Mouse (Mus musculus) heart, adult 2 months (tissue): ENCODE measurements around the gene Mtmr11. TPM values are rescaled to one million over a fixed set of nuclear protein-coding genes. Genes with fewer than 3 reads are reported as not detected.
A peak's percentile ranks its signal among the peaks of the same experiment; 100 is the strongest.

Experiments
- DNase-seq, 2 experiments: peaks; one replicate each; pipeline ENCODE4 v3.0.0; 2021
- H3K27ac ChIP-seq: fragments of 200-600 bp; 2 replicates; pipeline ENCODE4 v1.8.1; 2022
- H3K27me3 ChIP-seq: fragments of 200-500 bp; 2 replicates; pipeline ENCODE4 v1.6.1; 2012; ENCODE audit warnings: mild to moderate bottlenecking, low read length, inconsistent platforms, mixed read lengths; ENCODE audit not compliant: control insufficient read depth, insufficient read depth
- H3K36me3 ChIP-seq: fragments of 200-500 bp; 2 replicates; pipeline ENCODE4 v1.6.1; 2012; ENCODE audit warnings: low read length, inconsistent platforms; ENCODE audit not compliant: control insufficient read depth, insufficient read depth
- H3K4me1 ChIP-seq: fragments of 200-500 bp; 2 replicates; pipeline ENCODE4 v1.6.1; 2011; ENCODE audit warnings: low read length; ENCODE audit not compliant: control insufficient read depth, insufficient read depth
- H3K4me3 ChIP-seq: fragments of 200-600 bp; 2 replicates; pipeline ENCODE4 v1.8.1; 2022
- H3K79me2 ChIP-seq: fragments of 200-500 bp; replicated peaks from 2 replicates; pipeline ENCODE4 v1.6.1; 2012; ENCODE audit warnings: mild to moderate bottlenecking, inconsistent platforms, low read length, moderate library complexity, mixed read lengths; ENCODE audit not compliant: control insufficient read depth, insufficient read depth
- H3K9ac ChIP-seq: fragments of 200-500 bp; 2 replicates; pipeline ENCODE4 v1.6.1; 2012; ENCODE audit warnings: low read depth, mild to moderate bottlenecking, control low read depth, inconsistent platforms, low read length, mixed read lengths
- CTCF ChIP-seq: fragments of 200-600 bp; IDR thresholded peaks from 2 replicates; pipeline ENCODE4 v1.8.1; 2022; ENCODE audit warnings: antibody characterized with exemption, mild to moderate bottlenecking, moderate library complexity
- EP300 ChIP-seq: fragments of 200-500 bp; IDR thresholded peaks from 2 replicates; pipeline ENCODE4 v1.6.1; 2011; ENCODE audit warnings: low read depth, low read length, control low read depth; ENCODE audit not compliant: insufficient read depth
- POLR2A ChIP-seq: fragments of 200-500 bp; IDR thresholded peaks from 2 replicates; pipeline ENCODE4 v1.6.1; 2011; ENCODE audit warnings: mild to moderate bottlenecking, low read depth, low read length, control low read depth; ENCODE audit not compliant: insufficient read depth
- WGBS: fragments of 180-500 bp; shearing (Covaris S2); methylation state at CpG from one replicate; pipeline ENCODE4 v1.1.7; 2018; 5-methylcytosine and 5-hydroxymethylcytosine counted together
- intact Hi-C: fragments of 180-260 bp; cut with DNase I; formaldehyde crosslinking; loops from one replicate; pipeline ENCODE4 v1.15.1; 2025
- polyA plus RNA-seq: library from polyadenylated mRNA; depleted of rRNA; stranded (reverse); fragments of >200 nt; gene quantifications from 2 replicates; pipeline ENCODE4 v1.2.3, GENCODE M21; 2012
- total RNA-seq, 2 experiments: library from RNA; stranded (reverse); gene quantifications; 2 replicates each; pipeline ENCODE4 v1.2.3; 2021

The Mtmr11 gene
- total and polyA plus RNA-seq, 3 experiments = 2.1 to 5.5 (median 3.5) TPM

GRCm38 (mm10) chr3:96155501-96155900 lies 6.3 kb upstream of the Mtmr11 start:
- H3K27ac ChIP-seq = no peak overlapping the region
- peaks cover 5% of the 10 kb centered on the region for H3K36me3 ChIP-seq
- no peak overlapping the region for H3K4me3 ChIP-seq
- 83% methylated on average over 8 of the region's 8 CpGs for whole genome bisulfite sequencing
- no peak overlapping the region for H3K9ac ChIP-seq
- no peaks in the 10 kb centered on the region for H3K27me3 ChIP-seq
- DNase-seq = no peak
- intact Hi-C loops = no loop called here
- H3K79me2 ChIP-seq = no peaks in the 10 kb centered on the region
- TF ChIP-seq EP300 (no peak), CTCF (no peak)
- H3K4me1 ChIP-seq = peaks cover 8% of the 10 kb centered on the region

GRCm38 (mm10) chr3:96159820-96160219 lies 2.0 kb upstream of the Mtmr11 start:
- Histone ChIP-seq H3K27me3 (no peaks in the 10 kb centered on the region), H3K79me2 (no peaks in the 10 kb centered on the region), H3K36me3 (peaks cover 5% of the 10 kb centered on the region), H3K9ac (peak overlapping the region; percentile 48; the same call in 1 of the 2 replicates), H3K27ac (peak overlapping the region; percentile 76), H3K4me1 (peaks cover 14% of the 10 kb centered on the region), H3K4me3 (peak overlapping the region; percentile 48; the same call in 1 of the 2 replicates)
- no peak for DNase-seq
- no peak for TF ChIP-seq CTCF
- TF ChIP-seq EP300 = no peak
- intact Hi-C loops = no loop called here
- WGBS = 36% methylated on average over 4 of the region's 4 CpGs

- H3K27ac ChIP-seq = peak overlapping the region; percentile 76
- H3K4me3 ChIP-seq = peak overlapping the region; percentile 48
- peaks cover 14% of the 10 kb centered on the region for H3K4me1 ChIP-seq
- DNase-seq = peak; percentile 63 to 79
- peaks cover 5% of the 10 kb centered on the region for H3K36me3 ChIP-seq
- H3K79me2 ChIP-seq = no peaks in the 10 kb centered on the region
- 20% methylated on average over 4 of the region's 4 CpGs for WGBS
- intact Hi-C loops = no loop called here
- peak overlapping the region; percentile 48 for H3K9ac ChIP-seq
- no peaks in the 10 kb centered on the region for H3K27me3 ChIP-seq
- peak; percentile 60 for TF ChIP-seq POLR2A
- TF ChIP-seq EP300 = 0 out of 2 replicates have a peak, but pooled peaks have one; percentile 42
- no peak for TF ChIP-seq CTCF
These were observed 1.5 kb upstream of the Mtmr11 start for GRCm38 (mm10) chr3:96160222-96160802.

- Histone ChIP-seq H3K4me1 (peaks cover 14% of the 10 kb centered on the region), H3K4me3 (peak overlapping the region; percentile 48), H3K79me2 (no peaks in the 10 kb centered on the region), H3K9ac (peak overlapping the region; percentile 57), H3K36me3 (peaks cover 5% of the 10 kb centered on the region), H3K27ac (peak overlapping the region; percentile 76), H3K27me3 (no peaks in the 10 kb centered on the region)
- 2% methylated on average over 12 of the region's 12 CpGs for WGBS
- peak; percentile 60 to 67 for DNase-seq
- intact Hi-C loops = no loop called here
- TF ChIP-seq POLR2A (peak; percentile 58), CTCF (no peak)
These were observed 844 bp upstream of the Mtmr11 start for GRCm38 (mm10) chr3:96160803-96161516.

GRCm38 (mm10) chr3:96163040-96163439 lies 1.2 kb downstream of the Mtmr11 start:
- TF ChIP-seq EP300 = no peak
- TF ChIP-seq CTCF = no peak
- no peak for TF ChIP-seq POLR2A
- Histone ChIP-seq H3K79me2 (no peaks in the 10 kb centered on the region), H3K9ac (no peak overlapping the region), H3K27ac (no peak overlapping the region), H3K36me3 (peaks cover 5% of the 10 kb centered on the region), H3K4me1 (peaks cover 15% of the 10 kb centered on the region), H3K4me3 (no peak overlapping the region; the same call in 1 of the 2 replicates), H3K27me3 (no peaks in the 10 kb centered on the region)
- 95% methylated on average over 6 of the region's 6 CpGs for WGBS
- intact Hi-C loops = no loop called here
- no peak for DNase-seq

- intact Hi-C loops = no loop called here
- 36% methylated on average over 12 of the region's 12 CpGs for WGBS
- H3K4me3 ChIP-seq = peak overlapping the region; percentile 26
These were observed 6.8 kb downstream of the Mtmr11 start for GRCm38 (mm10) chr3:96168466-96169158.

More at GRCm38 (mm10) chr3:96168466-96169158, 6.8 kb downstream of the Mtmr11 start:
- TF ChIP-seq EP300 (peak; percentile 53; the same call in 1 of the 2 replicates), CTCF (no peak)
- Histone ChIP-seq H3K9ac (no peak overlapping the region), H3K79me2 (no peaks in the 10 kb centered on the region; the same call in 1 of the 2 replicates), H3K4me1 (peaks cover 9% of the 10 kb centered on the region), H3K36me3 (peaks cover 4% of the 10 kb centered on the region; the same call in 1 of the 2 replicates), H3K27ac (peak overlapping the region; percentile 69), H3K27me3 (no peaks in the 10 kb centered on the region)
- DNase-seq = peak in 1 of 2 experiments; percentile 37
